Mouse (Mus musculus) liver, postnatal 0 days (tissue): ENCODE measurements around the gene Tarbp2. TPM values are rescaled to one million over a fixed set of nuclear protein-coding genes. Genes with fewer than 3 reads are reported as not detected.

ENCODE experiments used
- ATAC-seq: fragments of 200-750 bp; cut with Nextera tagmentation; 2 replicates; pipeline ENCODE4 v1.8.0; 2017; ENCODE audit warnings: mild to moderate bottlenecking, moderate library complexity
- DNase-seq: peaks from one replicate; pipeline ENCODE4 v3.0.0-alpha.2; 2016
- H3K27ac ChIP-seq: fragments of 300-500 bp; sonication (generic); 2 replicates; pipeline ENCODE4 v1.5.1; 2014; ENCODE audit warnings: antibody characterized with exemption, moderate library complexity, mild to moderate bottlenecking, low read depth
- H3K27me3 ChIP-seq: fragments of 300-500 bp; sonication (generic); 2 replicates; pipeline ENCODE4 v1.6.1; 2014; ENCODE audit warnings: low read length, control low read depth, mixed read lengths; ENCODE audit not compliant: insufficient read depth
- H3K36me3 ChIP-seq: fragments of 300-500 bp; sonication (generic); replicated peaks from 2 replicates; pipeline ENCODE4 v1.6.1; 2014; ENCODE audit warnings: mild to moderate bottlenecking, control low read depth, low read length, moderate library complexity, mixed read lengths; ENCODE audit not compliant: insufficient read depth
- H3K4me1 ChIP-seq: fragments of 300-500 bp; sonication (generic); 2 replicates; pipeline ENCODE4 v1.6.1; 2014; ENCODE audit warnings: antibody characterized with exemption, mild to moderate bottlenecking, control low read depth; ENCODE audit not compliant: insufficient read depth
- H3K4me2 ChIP-seq: fragments of 300-500 bp; sonication (generic); 2 replicates; pipeline ENCODE4 v1.6.1; 2014; ENCODE audit warnings: low read depth, mild to moderate bottlenecking, low read length, moderate library complexity, mixed read lengths
- H3K4me3 ChIP-seq: fragments of 300-500 bp; sonication (generic); 2 replicates; pipeline ENCODE4 v1.5.1; 2014; ENCODE audit warnings: low read depth, low read length
- H3K9ac ChIP-seq: fragments of 300-500 bp; sonication (generic); replicated peaks from 2 replicates; pipeline ENCODE4 v1.6.1; 2014; ENCODE audit warnings: mild to moderate bottlenecking, moderate library complexity
- H3K9me3 ChIP-seq: fragments of 300-500 bp; sonication (generic); 2 replicates; pipeline ENCODE4 v1.6.1; 2016; ENCODE audit warnings: mild to moderate bottlenecking, control low read depth, low read length, mixed read lengths
- CTCF ChIP-seq: sonication (generic); IDR thresholded peaks from 2 replicates; pipeline ENCODE4 v1.5.1; 2016; ENCODE audit warnings: antibody characterized with exemption, low read depth
- EP300 ChIP-seq: IDR thresholded peaks from 2 replicates; pipeline ENCODE4 v1.6.1; 2016; ENCODE audit warnings: antibody characterized with exemption, low read depth, mild to moderate bottlenecking
- WGBS: fragments of 180-500 bp; shearing (Covaris S2); extraction: QIAGEN DNeasy Blood & Tissue Kit; methylation state at CpG from one replicate; pipeline ENCODE4 v1.1.7; 2014; ENCODE audit not compliant: insufficient replicate concordance; 5-methylcytosine and 5-hydroxymethylcytosine counted together
- polyA plus RNA-seq: library from polyadenylated mRNA; unstranded; fragments of >200 nt; fragmentation: Nextera tagmentation; extraction: Ambion mirVana; gene quantifications from 2 replicates; pipeline ENCODE4 v1.2.1, GENCODE M21; 2015

The Tarbp2 gene
- polyA plus RNA-seq, 1 experiment from 2014 or later: 27.8 TPM

DNA sequence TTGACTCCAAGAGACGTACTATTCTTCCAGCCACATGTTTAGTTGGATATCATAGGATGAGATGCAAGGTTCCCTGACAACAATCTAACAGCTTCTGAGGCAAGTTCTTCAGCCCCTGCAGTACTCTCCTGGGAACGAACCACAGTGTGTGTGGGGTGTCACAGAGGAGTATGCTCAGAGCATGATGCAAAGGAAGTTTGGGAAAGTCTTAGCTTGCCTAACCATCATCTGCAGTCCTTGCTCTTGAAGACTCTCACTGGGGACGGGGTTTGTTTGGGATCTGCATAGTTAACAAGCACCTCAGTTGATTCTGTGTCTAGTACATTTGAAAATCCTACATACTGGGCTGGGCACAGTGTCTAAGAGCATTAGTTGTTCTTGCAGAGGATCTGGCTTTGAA lies 9.7 kb upstream of the Tarbp2 start:
- peaks cover 10% of the 10 kb centered on the region for H3K4me1 ChIP-seq
- peaks cover 13% of the 10 kb centered on the region for H3K36me3 ChIP-seq
- H3K27ac ChIP-seq: no peak overlapping the region
- no peak overlapping the region for H3K4me3 ChIP-seq
- no peak overlapping the region for H3K9ac ChIP-seq
- ATAC-seq: no peak
- H3K9me3 ChIP-seq: no peaks in the 10 kb centered on the region
- H3K4me2 ChIP-seq: no peak overlapping the region
- H3K27me3 ChIP-seq: no peaks in the 10 kb centered on the region
- DNase-seq: no peak
- WGBS: 72% methylated on average over 3 of the region's 3 CpGs
- TF ChIP-seq CTCF: no peak
- TF ChIP-seq EP300: no peak

DNA sequence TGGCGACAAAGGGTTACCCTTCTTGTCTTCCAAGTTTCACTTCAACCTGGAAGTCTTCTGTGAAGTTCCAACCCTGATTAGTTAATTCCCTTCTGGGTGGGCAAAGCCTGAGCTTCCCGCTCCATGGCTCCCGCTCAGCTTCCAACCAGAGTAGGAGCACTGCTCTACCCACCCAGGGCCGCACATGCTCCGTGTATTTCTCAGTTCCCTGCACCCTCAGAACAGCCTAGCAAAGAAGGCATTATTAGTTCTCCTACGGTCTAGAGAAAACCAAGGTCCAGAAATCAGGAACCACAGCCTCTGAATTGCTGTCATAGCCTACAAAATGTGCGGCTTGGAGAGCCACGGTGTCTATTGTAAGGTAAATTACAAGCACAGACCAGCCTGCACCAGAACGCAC lies 7.9 kb upstream of the Tarbp2 start:
- WGBS: 14% methylated on average over 9 of the region's 9 CpGs
- H3K9ac ChIP-seq: peak overlapping the region; percentile 58
- H3K27ac ChIP-seq: no peak overlapping the region
- ATAC-seq: peak; percentile 33
- no peaks in the 10 kb centered on the region for H3K9me3 ChIP-seq
- TF ChIP-seq CTCF (no peak), EP300 (no peak)
- no peaks in the 10 kb centered on the region for H3K36me3 ChIP-seq
- no peak for DNase-seq
- H3K27me3 ChIP-seq: no peaks in the 10 kb centered on the region
- peak overlapping the region; percentile 64 for H3K4me3 ChIP-seq
- peaks cover 10% of the 10 kb centered on the region for H3K4me1 ChIP-seq
- H3K4me2 ChIP-seq: peak overlapping the region; percentile 97

DNA sequence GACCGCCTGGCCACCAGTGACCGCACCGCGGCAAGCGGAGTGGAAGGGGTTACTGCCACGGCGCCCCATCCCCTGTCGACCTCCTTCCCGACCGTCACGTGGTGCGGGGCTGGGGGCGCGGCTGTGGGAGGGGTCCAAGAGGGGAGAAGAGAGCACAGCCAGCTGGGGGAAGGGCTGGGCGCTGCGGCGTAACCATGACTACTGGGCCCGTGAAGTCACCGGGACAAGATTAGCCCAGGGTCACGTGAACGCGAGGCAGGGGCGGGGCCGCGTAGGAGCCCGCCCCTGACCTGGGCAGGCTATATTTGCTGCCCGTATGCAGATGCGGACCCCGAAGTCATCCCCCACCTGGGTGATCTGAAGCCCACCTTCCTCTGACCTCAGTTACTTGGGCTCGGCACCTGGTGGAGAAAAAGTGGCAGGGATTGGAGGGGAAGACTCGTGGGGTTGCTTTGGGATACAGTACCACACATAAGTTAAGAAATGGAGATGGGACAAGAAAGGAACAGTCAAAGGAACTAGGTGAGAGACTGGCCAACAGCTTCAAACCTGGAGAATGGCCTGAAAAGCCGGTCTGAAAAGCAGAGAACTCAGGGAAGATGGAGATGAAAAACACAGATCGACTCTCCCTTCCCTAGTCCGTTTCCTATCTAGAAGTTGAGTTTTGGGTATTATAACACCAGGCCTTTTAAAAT lies 7.3 kb upstream of the Tarbp2 start:
- Histone ChIP-seq H3K4me2 (peak overlapping the region; percentile 97), H3K4me3 (peak overlapping the region; percentile 64), H3K9ac (peak overlapping the region; percentile 58), H3K27ac (no peak overlapping the region), H3K36me3 (no peaks in the 10 kb centered on the region), H3K4me1 (peaks cover 10% of the 10 kb centered on the region), H3K9me3 (no peaks in the 10 kb centered on the region), H3K27me3 (no peaks in the 10 kb centered on the region)
- TF ChIP-seq CTCF (no peak), EP300 (no peak)
- DNase-seq (peak; percentile 85), ATAC-seq (peak; percentile 92)
- 5% methylated on average over 32 of the region's 34 CpGs for WGBS

DNA sequence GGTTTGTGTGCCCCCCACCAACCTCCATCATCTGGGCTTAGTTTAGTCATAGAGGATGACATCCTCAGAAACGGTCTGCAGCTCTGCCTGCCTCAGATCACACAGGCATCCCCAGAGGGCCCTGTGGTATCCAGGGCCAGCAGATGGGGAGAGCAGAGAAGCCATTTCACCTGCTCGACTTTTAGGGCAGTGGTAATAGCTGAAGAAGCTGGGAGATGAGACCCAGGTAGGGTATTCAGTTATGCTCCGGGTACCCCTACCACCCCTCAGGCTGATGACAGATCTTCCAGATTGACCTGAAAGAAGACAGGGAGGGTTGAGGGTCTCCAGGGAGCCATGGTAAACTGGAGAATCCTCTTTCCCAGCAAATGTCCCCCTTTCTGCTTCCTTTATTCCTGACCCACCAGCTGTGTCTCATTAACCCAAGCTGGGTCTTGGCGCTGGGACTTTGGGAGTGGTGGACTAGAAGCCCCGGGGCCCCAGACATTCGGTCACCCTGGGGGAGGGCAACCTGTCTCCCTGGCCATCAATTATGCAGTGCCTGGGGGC lies 6.6 kb upstream of the Tarbp2 start:
- Histone ChIP-seq H3K4me1 (peaks cover 15% of the 10 kb centered on the region), H3K36me3 (no peaks in the 10 kb centered on the region), H3K9ac (0 out of 2 replicates have a peak overlapping the region, but pooled peaks have one; percentile 58), H3K4me2 (peak overlapping the region; percentile 97; the same call in 1 of the 2 replicates), H3K27me3 (0 out of 2 replicates have a peak, but pooled peaks cover 5% of the 10 kb centered on the region), H3K9me3 (no peaks in the 10 kb centered on the region), H3K4me3 (no peak overlapping the region), H3K27ac (no peak overlapping the region)
- no peak for TF ChIP-seq EP300
- WGBS: 40% methylated on average over 6 of the region's 6 CpGs
- DNase-seq (no peak), ATAC-seq (no peak)

DNA sequence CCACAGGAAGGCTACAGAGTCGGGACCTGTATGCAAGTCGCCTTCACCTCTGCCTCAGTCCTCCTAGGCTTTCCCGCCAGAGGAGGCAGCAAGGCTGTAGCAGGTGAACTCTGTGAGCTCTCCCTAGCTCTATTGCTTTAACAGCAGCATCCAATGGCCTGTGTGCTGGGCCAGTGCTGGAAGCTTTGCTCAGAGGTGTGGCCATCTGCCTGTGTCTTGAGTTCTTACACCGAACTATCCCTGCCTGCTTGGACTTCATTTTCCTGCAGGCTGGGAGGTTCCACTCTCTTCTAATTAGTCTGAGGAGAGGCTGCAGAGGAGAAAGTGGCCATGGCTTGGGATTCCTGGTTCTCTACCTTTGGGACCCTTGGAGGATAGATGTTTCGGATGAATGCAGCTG lies 6.0 kb upstream of the Tarbp2 start:
- H3K4me1 ChIP-seq: peaks cover 21% of the 10 kb centered on the region
- H3K9ac ChIP-seq: no peak overlapping the region
- no peak overlapping the region for H3K27ac ChIP-seq
- DNase-seq (no peak), ATAC-seq (no peak)
- H3K27me3 ChIP-seq: 0 out of 2 replicates have a peak, but pooled peaks cover 5% of the 10 kb centered on the region
- no peak for TF ChIP-seq CTCF
- TF ChIP-seq EP300: no peak
- no peak overlapping the region for H3K4me3 ChIP-seq
- WGBS: 65% methylated on average over 5 of the region's 5 CpGs
- no peaks in the 10 kb centered on the region for H3K9me3 ChIP-seq
- H3K36me3 ChIP-seq: no peaks in the 10 kb centered on the region
- no peak overlapping the region for H3K4me2 ChIP-seq

DNA sequence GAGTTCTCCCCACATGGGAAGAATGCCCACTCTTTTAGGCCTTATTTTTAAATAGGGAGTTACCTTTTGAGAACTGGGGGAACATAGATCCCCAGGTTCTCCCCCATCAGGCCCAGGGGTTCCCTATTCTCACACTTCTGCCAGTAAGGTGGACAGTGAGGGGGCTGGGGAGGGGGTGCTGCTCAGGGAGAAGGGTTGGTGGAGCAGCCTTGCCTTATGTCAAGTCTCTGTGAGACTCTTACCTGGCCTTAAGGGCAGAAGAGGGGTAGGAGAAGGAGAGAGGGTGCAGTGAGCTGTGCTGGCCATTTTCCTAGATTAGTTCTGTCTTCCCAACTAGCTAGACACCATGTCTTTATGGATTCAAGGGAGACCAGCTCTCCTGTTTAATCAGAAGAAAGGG lies 5.5 kb upstream of the Tarbp2 start:
- no peaks in the 10 kb centered on the region for H3K36me3 ChIP-seq
- DNase-seq (no peak), ATAC-seq (no peak)
- no peak overlapping the region for H3K9ac ChIP-seq
- no peak overlapping the region for H3K4me2 ChIP-seq
- no peak overlapping the region for H3K4me3 ChIP-seq
- H3K27ac ChIP-seq: no peak overlapping the region
- no peaks in the 10 kb centered on the region for H3K9me3 ChIP-seq
- TF ChIP-seq CTCF: no peak
- no peak for TF ChIP-seq EP300
- 0 out of 2 replicates have a peak, but pooled peaks cover 5% of the 10 kb centered on the region for H3K27me3 ChIP-seq
- peaks cover 23% of the 10 kb centered on the region for H3K4me1 ChIP-seq
